Mouse (Mus musculus) left cerebral cortex, postnatal 4 days (tissue): ENCODE results near the gene St14. TPM values are rescaled to one million over a fixed set of nuclear protein-coding genes. Genes with fewer than 3 reads are reported as not detected.

Experiments
- DNase-seq: peaks from one replicate; pipeline ENCODE4 v3.0.0-alpha.2; 2022
- intact Hi-C: fragments of 180-260 bp; cut with DNase I; formaldehyde crosslinking; loops from one replicate; pipeline ENCODE4 v1.15.1; 2025
- total RNA-seq, 2 experiments: library from RNA; stranded (reverse); gene quantifications; 2 replicates each; pipeline ENCODE4 v1.2.3; 2021

The St14 gene
- total RNA-seq, 2 experiments from 2014 or later, result 0.34 to 0.40 TPM

DNA sequence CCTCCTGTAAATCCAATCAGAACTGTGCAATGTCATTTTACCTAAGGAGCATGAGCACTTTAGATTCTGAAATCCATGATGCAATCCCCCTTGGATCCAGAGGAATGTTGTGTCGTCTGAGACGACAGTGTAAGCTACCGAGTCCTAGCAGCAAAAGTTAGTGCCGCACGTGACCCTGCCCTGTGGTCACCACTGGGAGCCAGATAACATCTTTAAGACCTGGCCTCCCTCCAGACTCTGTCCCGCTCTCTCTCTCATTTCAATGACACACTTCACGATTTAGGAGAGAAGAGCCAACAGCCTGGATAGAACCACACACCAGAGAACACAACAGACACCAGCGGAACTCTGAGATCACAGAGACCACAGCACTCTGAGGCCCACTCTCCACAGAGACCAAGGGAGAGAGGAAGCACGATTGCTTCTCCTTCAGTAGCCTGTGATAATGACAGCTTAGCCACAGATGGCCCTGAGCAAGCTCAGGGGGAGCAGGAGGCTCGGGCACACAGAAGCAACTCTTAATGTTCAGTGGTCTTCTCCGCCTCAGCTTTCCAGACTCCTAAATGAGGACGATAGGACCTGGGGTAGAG, 3.7 kb downstream of the St14 start:
- intact Hi-C loops, result no loop called here
- no peak for DNase-seq

DNA sequence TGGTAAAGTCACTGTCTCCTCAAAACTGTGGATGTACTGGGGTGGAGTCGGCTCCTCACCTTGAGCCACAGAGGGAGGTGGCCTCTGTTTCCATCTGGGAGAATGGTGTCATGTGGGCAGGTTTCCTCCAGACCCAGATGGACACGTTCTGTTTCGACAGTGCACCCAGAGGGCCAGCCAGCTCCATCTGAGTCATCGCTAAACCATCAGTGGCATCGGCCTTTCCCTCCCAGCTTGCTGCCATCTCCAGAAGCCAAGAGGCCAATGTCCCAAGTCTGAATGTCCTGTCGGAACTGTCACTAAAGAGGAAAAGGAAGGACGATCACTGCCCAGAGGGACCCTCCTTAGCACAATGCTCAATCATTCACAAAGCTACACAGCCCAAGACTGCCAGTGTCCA, 5.6 kb downstream of the St14 start:
- intact Hi-C loops, result no loop called here
- DNase-seq, result no peak

DNA sequence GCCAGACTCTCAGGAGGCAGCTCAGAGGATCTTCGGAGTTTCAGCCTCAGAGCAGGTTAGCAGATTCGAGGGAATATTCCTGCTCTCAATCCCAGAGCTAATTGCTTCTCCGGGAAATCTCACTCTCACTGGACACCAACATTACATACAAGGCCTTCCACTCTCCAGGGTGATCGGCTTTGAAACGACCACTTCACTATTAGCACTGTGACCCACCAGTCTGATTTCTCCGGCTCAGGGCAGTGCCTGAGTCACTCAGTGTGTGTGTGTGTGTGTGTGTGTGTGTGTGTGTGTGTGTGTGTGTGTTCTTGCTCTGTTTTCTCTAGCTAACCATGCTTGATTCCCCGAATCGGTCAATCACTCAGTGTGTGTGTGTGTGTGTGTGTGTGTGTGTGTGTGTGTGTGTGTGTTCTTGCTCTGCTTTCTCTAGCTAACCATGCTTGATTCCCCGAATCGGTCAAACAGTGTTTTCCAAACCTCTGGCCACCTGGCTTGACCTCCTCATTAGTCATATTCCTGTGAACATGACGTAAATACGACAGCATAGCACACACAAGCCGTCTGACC, 9.1 kb downstream of the St14 start:
- DNase-seq, result no peak
- intact Hi-C loops, result no loop called here

DNA sequence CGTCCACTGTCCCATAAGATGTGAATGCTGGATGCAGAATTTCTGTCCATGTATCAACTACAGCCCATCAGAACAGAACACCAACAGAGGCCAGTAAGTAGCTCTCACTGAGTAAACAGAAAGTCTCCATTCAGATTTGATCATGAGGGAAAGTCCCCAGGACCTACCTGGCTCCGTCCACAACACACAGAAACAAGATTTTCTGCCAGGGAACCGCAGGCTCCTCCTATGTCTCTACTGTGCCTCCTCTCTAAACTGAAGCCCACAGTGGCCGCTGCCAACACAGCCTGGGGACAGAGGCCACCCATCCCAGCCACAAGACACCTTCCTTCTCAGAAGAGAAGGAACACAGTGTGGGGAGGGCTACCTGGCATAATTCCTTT, 11.1 kb downstream of the St14 start:
- DNase-seq, result no peak
- intact Hi-C loops, result no loop called here

DNA sequence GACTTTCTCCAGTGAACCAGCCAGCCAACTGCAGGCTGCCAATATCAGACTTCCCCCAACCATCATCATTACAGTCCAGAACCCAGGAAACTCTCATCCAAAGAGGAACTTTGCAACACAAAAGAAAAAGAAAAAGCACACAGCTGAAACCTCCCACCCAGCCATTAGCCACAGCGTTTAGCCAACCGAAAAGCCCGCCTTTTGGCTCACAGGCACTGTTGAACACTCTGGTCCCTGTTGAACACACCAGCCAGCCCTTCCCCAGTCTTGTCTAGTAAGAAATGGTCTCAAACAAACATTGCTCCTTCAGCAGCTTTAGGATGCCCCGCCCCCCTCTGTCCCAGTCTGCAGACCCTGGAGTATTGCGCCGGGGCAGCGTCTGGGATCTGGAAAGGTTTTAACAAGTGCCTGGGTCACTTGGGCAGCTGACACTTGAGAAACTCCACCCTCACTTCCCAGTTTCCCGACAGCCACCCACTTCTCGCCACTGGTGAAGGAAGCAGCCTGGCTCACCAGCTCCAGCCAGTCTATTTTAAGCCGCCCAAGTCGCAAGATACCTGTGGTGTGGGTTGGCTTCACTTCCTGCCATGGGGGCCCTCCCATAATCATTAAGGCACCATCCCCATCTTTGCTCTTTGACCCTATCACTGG, 11.6 kb downstream of the St14 start:
- no peak for DNase-seq
- intact Hi-C loops, result no loop called here

DNA sequence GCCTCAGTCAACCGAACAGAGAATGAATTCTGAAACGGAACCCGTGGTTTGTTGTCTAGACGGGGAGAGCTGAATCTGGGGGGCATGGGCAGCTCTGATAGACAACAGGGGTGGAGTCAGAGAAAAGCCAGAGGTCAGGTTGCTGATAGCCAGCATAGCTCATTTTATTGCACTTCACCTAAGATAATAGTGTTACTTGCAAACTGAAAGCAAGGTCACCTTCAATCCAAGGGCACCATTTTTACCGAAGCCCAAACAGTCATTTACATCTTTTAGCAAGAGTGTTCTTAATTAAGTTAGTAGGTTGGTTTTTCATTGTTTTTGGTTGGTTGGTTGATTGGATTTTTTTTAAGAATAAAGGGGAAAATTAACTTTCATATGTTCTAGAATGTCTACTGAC, 12.2 kb downstream of the St14 start:
- no peak for DNase-seq
- intact Hi-C loops, result no loop called here

DNA sequence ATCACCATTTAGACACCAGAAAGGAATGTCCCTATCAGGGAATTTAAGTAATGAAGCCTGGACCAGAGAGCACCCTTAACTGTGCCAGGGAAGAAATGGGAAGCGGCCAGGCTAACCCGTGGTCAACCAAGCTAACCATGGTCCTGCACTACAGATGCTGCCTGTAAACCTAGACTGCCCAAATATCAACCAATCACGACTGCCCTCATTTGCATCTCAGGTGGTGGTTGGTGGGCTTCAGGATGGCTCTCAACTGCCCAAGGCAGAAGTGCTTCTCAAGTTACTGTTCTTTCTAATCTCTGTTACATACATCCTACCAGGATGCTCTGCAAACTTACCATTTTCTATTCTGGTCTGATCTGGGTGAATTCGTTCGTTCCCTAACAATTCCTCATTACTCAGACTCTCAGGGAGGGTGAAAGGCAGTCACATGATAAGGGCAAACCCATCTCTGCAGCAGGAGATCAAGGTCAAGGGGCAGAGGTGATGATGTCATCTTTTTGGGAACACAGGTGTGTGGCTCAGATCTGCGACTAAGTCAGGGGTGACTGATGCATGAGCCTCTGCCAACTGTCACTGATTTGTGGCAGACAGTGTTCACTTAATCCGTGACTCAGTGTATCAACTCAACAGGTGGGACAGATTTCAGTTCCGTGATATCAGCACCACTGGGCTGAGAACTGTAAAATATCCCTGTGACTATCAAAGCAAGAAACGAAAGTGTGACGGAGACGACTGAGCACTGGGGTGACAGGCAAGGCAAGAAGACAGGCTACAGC, 12.9 kb downstream of the St14 start:
- no peak for DNase-seq
- intact Hi-C loops, result no loop called here

DNA sequence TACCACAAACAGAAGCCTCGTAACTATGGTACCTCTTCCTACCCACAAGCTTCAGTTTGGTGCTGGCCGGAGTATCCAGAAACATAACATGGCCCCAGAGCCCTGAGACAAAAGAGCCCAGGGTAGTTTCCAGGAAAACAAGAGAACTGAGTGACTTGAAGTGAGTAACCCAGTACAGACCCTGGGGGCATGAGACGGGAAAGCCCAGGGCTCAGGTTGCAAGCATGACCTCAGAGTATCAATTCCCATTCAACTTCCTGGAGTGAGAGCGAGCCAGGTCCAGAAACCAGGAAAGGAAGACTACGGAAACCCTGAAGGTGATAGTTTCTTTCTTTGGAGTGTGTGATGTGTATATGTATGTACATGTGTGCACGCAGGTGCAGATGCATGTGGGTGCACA, 14.2 kb downstream of the St14 start:
- DNase-seq, result no peak
- intact Hi-C loops, result no loop called here

DNA sequence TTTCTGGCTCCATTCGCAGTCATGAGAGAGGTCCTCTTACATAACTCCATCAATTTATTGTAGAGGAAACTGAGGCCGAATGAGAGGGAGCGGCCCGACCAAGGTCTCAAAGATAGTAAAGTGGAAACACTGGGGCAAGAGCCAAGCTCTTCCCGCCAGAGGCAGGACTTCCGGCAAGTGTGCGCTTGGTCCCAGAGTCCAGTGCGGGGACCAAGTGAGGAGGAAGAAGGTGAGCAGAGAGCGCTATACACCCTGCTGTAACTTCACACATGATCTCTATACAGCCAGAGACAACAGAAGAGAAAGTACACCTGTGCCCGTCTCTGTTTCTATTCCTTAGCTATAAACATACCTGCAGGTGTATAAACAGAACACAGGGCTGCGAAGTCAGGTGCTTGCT, 14.6 kb downstream of the St14 start:
- intact Hi-C loops, result no loop called here

DNA sequence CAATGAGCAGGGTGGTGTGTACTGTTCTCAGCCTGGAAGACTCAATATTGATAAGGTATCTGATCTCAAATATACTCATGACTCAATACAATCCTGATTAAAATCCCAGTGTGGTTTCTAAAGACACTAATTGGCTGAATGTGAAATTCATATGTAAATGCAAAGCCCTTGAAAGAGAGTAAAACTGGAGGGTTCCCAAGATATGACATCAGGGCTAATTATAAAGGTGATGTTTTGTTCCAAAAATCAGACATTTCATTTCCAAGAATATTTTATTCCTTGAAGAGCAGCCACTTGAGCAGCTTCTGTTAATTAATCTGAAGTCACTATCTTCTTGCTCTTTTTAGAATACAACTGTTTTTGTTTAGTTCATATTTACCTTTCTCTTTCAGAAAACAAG, 16.1 kb downstream of the St14 start:
- no peak for DNase-seq
- intact Hi-C loops, result no loop called here

More for the DNA sequence above, 14.6 kb downstream of the St14 start:
- no peak for DNase-seq

DNA sequence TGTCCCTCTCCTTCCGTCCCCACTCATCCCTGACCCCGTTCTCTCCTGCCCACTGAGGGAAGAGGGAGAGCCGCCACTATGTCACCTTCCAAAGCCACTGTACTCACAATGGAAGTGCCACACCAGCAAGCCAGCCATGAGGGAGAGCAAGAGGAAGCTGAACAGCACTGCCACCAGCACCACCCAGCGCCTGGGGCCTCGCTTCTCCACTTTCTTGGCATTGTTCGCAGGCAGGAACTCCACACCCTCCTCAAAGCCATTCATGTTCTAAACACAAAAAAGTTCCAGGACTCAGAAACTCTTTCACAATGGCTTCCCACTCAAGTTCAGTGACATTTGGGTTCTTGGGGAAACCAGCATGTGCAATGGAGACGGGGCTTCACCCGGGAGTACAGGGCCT, 23.2 kb downstream of the St14 start:
- intact Hi-C loops, result no loop called here
- DNase-seq, result no peak

DNA sequence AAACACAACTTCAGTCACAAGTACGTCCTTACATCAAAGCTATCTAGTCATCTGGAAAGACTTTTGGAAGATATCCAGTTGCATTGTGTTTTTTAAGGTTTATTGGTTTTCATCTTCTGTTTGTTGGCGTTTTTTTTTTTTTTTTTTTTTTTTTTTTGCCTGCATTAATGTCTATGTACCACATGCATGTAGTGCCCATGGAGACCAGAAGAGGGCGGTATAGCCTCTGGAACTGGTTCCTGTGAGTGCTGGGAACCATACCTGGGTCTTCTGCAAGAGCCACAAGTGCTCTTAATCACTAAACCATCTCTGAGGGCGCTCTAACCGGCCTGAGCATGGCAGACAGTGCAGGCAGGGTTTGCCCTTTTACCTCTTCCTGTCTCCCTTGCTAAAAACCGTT, 33.5 kb downstream of the St14 start:
- intact Hi-C loops, result no loop called here
- DNase-seq, result no peak

DNA sequence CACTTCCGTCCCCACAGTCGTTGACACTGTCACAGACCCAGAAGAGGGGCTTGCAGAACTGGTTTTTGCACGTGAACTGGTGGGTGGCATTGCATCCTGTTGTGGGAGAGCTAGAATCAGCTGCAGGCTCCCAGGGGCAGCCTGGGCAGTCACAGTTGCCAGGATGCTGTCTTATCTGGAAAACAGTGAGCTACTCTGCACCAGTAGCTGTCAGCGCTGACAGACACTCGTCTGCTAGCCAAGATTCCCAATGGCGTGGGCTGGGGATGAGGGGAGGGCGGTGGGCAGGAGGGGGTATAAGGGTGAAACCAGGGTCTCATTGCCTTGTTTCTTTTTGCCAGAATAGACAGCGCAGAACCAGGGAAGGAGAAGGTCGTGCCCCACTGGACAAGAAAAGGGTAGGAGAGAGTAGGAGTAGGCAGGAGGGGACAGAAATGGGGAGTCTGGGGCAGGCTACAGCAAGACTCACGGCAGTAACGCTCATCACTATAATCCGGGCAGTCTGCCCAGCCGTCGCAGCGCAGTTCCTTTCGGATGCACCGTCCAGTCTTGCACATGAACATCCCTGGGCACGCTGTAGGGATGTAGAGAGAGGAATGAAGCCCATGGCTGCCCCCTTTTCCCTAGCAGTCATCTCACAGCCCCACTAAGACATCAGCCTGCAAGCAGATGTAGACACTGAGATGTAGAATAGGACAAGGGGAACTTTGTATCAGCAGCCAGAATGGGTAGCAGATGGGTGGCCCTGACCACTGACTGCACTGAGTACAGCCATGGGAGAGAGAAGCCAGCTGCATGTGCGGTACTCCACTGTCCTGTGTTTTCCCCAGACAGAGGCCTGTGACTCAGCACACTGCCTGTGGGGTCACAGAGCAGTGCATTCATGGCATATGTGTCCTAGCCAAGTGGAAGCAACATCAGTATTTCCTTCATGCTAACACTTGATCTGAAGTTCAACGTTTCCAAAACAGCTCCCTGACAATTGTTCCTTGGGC, 34.3 kb downstream of the St14 start:
- intact Hi-C loops, result no loop called here
- DNase-seq, result peak; percentile 61

DNA sequence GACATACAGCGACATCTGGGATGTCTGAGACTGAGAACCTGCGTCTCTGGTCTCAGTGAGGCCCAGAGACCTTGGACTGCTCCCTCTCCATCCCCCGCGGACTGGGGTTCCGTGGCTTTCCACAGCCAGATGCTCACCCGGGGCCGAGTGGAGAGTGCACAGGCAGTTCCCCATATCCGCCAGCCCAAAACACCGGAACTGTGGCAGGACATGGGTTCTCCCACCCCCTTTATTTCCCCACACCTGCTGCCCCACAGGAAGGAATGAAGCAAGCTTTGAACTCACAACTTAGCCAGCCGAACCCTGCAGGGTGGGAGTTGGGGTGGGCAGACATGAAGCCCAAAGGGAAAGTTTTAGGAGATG, 38.8 kb downstream of the St14 start:
- intact Hi-C loops, result no loop called here
- DNase-seq, result no peak

DNA sequence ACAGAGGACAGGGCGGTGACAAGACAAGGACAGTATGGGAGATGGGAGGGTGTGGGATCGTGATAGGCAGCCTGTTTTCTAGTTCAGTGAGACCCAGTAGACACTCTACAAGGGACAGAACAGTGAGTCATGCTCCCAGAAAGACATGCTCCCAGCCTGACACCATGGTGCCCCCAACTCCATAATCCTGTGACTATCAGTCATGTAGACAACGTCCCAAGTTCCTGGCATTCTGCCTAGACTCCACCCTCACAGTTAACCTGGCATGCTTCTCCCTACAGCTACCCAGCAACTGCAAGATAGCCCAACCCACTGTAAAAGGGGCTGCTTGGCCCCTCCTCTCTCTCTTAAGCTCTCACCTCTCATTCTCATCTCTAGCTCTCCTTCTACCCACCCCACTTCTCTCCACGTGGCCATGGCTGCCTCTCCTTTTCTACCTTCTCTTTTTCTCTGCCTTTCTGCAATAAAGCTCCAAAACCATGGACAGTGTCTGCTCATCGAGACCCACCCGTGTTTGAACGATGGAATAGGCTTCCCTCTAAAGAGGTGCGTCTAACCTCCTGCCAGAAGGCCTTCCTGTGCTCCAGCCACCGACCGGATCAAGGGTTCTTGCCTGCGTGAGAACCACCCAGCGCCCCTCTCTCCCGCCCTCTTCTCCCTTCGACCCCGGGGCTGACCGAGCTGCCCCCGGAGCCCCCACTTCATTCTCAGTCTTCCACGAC, 39.4 kb downstream of the St14 start:
- intact Hi-C loops, result no loop called here
- DNase-seq, result no peak

DNA sequence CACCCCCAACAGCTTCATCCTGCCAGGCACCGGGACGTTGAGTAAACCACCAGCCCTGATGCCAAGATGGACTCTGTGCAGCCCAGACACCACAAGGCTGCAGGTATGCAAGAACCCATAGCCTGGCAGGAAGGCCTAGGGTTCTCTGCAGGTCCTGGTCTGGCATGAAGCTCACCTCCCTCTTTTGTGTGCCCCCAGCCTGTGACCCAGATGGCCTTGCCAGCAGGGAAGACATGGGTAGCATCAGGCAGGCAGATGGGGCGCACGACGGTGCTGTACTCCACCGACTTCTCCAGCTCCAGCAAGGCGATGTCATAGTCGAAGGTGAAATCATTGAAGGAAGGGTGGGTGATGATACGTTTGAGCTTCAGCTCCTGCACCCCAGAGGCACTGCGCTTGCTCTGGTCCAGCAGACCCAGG, 40.5 kb downstream of the St14 start:
- intact Hi-C loops, result no loop called here

DNA sequence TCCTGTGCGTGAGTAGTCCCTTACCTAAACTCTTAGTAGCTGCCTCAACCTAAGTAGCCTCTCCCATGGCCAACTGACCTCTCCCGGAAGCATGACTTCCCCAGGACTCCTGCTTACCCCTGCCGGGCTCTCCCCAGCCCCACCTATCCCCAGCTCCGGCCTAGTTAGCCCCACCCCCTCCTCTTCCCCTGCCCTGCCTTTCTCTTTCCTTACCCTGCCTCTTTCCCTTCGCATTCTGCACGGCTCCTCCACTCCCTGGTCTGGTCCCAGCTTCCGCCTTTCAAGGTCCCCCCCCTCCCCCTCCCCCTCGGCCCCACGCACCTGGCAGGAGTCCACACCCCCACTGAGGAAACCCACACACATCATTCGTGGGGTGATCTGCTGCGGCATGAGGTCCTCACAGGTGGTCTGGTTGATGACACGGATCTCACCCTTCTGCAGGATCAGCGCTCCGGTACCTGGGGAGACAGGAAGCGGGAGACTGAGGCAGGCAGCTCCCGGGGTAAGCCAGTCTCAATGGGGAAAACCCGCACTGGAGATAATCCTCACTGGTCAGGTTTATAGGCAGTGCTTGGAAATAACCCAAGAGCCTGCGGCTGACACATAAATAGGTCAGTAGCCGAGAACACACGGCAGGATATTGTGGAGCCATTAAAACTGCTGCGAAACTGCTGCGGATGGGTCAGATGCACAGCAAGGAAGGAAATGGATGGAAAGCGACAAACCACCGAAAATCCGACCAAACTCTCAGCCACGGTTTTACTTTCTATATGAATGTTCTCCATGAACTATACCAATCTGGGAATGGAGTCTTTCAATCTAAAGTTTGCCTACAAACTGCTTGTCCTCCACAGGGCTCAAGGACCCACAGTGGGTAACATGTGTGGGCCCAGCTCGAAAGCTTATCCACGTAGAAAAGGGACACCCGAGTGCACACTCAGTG, 41.3 kb downstream of the St14 start:
- no peak for DNase-seq
- intact Hi-C loops, result no loop called here

More for the DNA sequence above, 40.5 kb downstream of the St14 start:
- no peak for DNase-seq

DNA sequence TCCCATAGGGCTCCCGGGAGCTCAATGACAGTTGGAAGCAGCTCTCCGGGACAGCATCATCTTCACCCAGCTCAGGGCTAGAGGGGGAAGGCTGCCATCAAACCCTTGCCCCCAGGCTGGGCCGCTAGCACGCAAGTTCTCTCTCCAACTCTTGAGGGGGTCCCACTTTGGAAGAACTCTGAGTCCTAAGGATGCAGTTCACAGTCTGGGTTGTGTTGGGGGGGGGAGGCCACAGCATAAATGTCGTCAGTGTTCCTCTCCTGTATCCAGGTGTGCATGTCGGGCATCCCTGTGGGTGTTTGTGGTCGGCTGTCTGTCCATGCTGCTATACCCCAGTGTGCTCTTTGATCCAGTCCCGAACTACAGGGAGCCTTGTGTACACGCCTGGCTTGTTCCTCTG, 42.1 kb downstream of the St14 start:
- intact Hi-C loops, result loop anchor here (10.0 kb wide), 1 partner anchor 645 kb away; no protein-coding TSS in a partner anchor

DNA sequence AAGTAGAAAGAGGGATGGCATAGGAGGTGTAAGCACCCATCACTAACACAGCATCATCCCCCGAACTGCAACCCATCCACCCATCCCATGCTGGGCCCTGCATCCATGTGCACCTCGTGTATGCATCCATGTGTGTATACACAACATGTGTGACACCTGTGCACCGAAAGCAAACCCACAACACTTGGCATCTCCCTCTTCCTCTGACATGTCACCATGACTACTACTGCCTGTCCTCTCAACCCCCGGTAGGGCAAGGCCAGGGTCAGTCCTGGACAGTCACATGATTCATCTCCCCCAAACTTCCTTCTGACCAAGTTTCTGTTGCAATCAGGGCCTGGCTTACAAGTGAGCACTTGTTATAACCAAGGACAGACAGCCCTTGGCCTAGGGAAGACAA, 42.8 kb downstream of the St14 start:
- intact Hi-C loops, result loop anchor here (10.0 kb wide), 1 partner anchor 644 kb away; no protein-coding TSS in a partner anchor
- DNase-seq, result no peak

More for the DNA sequence above, 42.1 kb downstream of the St14 start:
- no peak for DNase-seq
